Mouse (Mus musculus): Measurements from ENCODE around the gene Khdc1b.

DNA sequence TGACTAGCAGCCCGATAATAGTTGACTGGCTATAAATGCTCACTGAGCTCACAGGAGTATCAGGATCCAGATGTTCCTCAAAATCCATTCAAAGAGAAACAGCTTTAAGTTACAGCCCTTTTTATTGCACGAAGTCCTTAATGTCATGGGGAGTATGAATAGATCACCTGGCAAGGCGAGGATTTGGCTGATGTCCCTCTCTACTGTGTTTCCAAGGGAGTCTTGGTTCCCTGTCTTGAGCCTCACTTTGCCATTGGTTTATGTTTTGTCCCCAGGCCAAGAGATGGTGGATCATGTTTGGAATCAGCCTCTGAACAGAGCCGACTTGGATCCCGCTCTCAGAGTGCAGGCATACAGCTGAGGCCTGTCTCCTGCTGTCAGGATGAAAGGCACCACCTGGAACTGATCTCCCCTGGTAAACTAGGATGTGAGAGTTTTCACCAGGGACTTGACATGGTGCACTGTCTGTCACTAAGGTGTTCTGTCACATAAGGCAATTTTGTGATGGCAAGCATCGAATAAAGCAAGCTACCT, 7.8 kb downstream of the Khdc1b start:
- TF ChIP-seq CTCF (IDR thresholded peaks at IDR 0.05; ENCODE audit: insufficient read depth, low read length) (no peak), POLR2A (IDR thresholded peaks at IDR 0.05; ENCODE audit: borderline replicate concordance, extremely low read depth, low read depth, low read length) (no peak)
